Mouse (Mus musculus): ENCODE data around the gene Prss2. TPM values are rescaled to one million over a fixed set of nuclear protein-coding genes. Genes with fewer than 3 reads are reported as not detected.

Prss2 gene
- not detected for total RNA-seq (2023)

GRCm38 (mm10) chr6:41521487-41521886 lies at the start of gene Prss2:
Prss2 (plus strand) TSS chr6:41521787.

Other genes with a start within 250 kb of the Prss2 start
- gene Try4, start 219.5 kb upstream of the Prss2 start, total RNA-seq (2023) = not detected
- gene Try5, start 204.9 kb upstream of the Prss2 start, total RNA-seq (2023) = not detected
- gene Try10, start 167.7 kb upstream of the Prss2 start, total RNA-seq (2023) = not detected
- not detected for gene Prss3, start 144.1 kb upstream of the Prss2 start, total RNA-seq (2023)
- gene Gm5771, start 129.4 kb upstream of the Prss2 start, total RNA-seq (2023) = not detected
- gene Gm10334, start 75.6 kb upstream of the Prss2 start, total RNA-seq (2023) = not detected
- gene Prss1, start 62.9 kb upstream of the Prss2 start, total RNA-seq (2023) = not detected
- gene Ephb6, start 83.7 kb downstream of the Prss2 start, total RNA-seq (2023) = 1 to 10 TPM; 1.2 to 1.8 TPM
- gene Trpv6, start 114.6 kb downstream of the Prss2 start, total RNA-seq (2023) = not detected
- not detected for gene Trpv5, start 159.0 kb downstream of the Prss2 start, total RNA-seq (2023)
- not detected for gene Llcfc1, start 162.6 kb downstream of the Prss2 start, total RNA-seq (2023)
- gene Kel, start 182.6 kb downstream of the Prss2 start, total RNA-seq (2023) = not detected

Measured in B cell, adult 67 days (primary cell).